Comparison of ENCODE assay signal across 8 mouse cellular contexts in genomic region chr11:101245855-101246701, GRCm38 (mm10). TPM values are rescaled to one million over a fixed set of nuclear protein-coding genes. Genes with fewer than 3 reads are reported as not detected.
A peak's percentile ranks its signal among the peaks of the same experiment; 100 is the strongest.
DNase-seq lines count a peak whose midpoint lies in the region; ATAC-seq and TF ChIP-seq lines count a peak whose summit lies in the region.

Ramp2 (plus strand) TSS chr11:101246028.

- H3K4me1 ChIP-seq in embryonic facial prominence, embryonic 14.5 days (ENCODE audit: control insufficient read depth, insufficient read depth, low read length): peaks cover 14% of the 10 kb centered on the region
- H3K4me1 ChIP-seq in heart, embryonic 14.5 days (ENCODE audit: control insufficient read depth in 2 of 2, insufficient read depth in 2 of 2, low read length in 2 of 2): peaks cover 0 to 14% of the 10 kb centered on the region in 2 experiments; a peak in 2 of 4 replicates
- H3K4me1 ChIP-seq in neural tube, embryonic 15.5 days: peaks cover 16% of the 10 kb centered on the region

- no peak within 1 kb of the TSS for H3K4me3 ChIP-seq in C2C12 (ENCODE audit: insufficient read depth, poor library complexity, severe bottlenecking)
- H3K4me3 ChIP-seq in embryonic facial prominence, embryonic 14.5 days (ENCODE audit: low read depth, low read length): peak within 1 kb of the TSS; percentile 68
- peak within 1 kb of the TSS; percentile 60 to 82 for H3K4me3 ChIP-seq in heart, embryonic 14.5 days (ENCODE audit: control insufficient read depth in 1 of 2, insufficient read depth in 1 of 2, low read depth in 1 of 2, low read length in 2 of 2)
- peak within 1 kb of the TSS; percentile 54 for H3K4me3 ChIP-seq in neural tube, embryonic 15.5 days (replicated peaks)

- peak; percentile 74 for ATAC-seq in embryonic facial prominence, embryonic 14.5 days (ENCODE audit: low read depth)
- peak; percentile 63 for ATAC-seq in heart, embryonic 14.5 days (ENCODE audit: insufficient number of reproducible peaks, insufficient read depth, low FRiP score, low read depth)
- ATAC-seq in neural tube, embryonic 15.5 days (ENCODE audit: low FRiP score): peak; percentile 66
- ATAC-seq in erythroid progenitor cell, adult 5-6 weeks (replicated peaks; ENCODE audit: low FRiP score, poor library complexity, severe bottlenecking): no peak

- under 1% methylated on average over 31 of the region's 63 CpGs for WGBS in embryonic facial prominence, embryonic 14.5 days
- WGBS in heart, embryonic 14.5 days: 1% methylated on average over 61 of the region's 63 CpGs
- under 1% methylated on average over 54 of the region's 63 CpGs for WGBS in neural tube, embryonic 15.5 days

- peak within 1 kb of the TSS; percentile 95 for H3K4me2 ChIP-seq in embryonic facial prominence, embryonic 14.5 days (ENCODE audit: low read depth, low read length)
- peak within 1 kb of the TSS; percentile 78 for H3K4me2 ChIP-seq in heart, embryonic 14.5 days (ENCODE audit: low read length)
- H3K4me2 ChIP-seq in neural tube, embryonic 15.5 days: peak within 1 kb of the TSS; percentile 92

- no peaks in the 10 kb centered on the region for H3K79me3 ChIP-seq in C2C12 (ENCODE audit: low read depth)

- H3K9ac ChIP-seq in embryonic facial prominence, embryonic 14.5 days (ENCODE audit: low read depth, low read length): peak within 1 kb of the TSS; percentile 76
- H3K9ac ChIP-seq in heart, embryonic 14.5 days (ENCODE audit: low read length): peak within 1 kb of the TSS; percentile 87
- peak within 1 kb of the TSS; percentile 66 for H3K9ac ChIP-seq in neural tube, embryonic 15.5 days (replicated peaks)

- no peaks in the 10 kb centered on the region for H3K79me2 ChIP-seq in C2C12 (ENCODE audit: control insufficient read depth, insufficient read depth)

- no peaks in the 10 kb centered on the region for H3K36me3 ChIP-seq in C2C12 (ENCODE audit: control insufficient read depth, insufficient read depth)
- H3K36me3 ChIP-seq in embryonic facial prominence, embryonic 14.5 days (ENCODE audit: control insufficient read depth, insufficient read depth, low read length): no peaks in the 10 kb centered on the region
- H3K36me3 ChIP-seq in heart, embryonic 14.5 days (ENCODE audit: control insufficient read depth, insufficient read depth, low read length): 0 out of 2 replicates have a peak, but pooled peaks cover 5% of the 10 kb centered on the region
- H3K36me3 ChIP-seq in neural tube, embryonic 15.5 days: no peaks in the 10 kb centered on the region

- DNase-seq in MN1 (ENCODE audit: low spot score): peak; percentile 59
- DNase-seq in embryonic facial prominence, embryonic 14.5 days (ENCODE audit: low spot score): peak; percentile 74
- peak; percentile 81 for DNase-seq in kidney, postnatal 14 days
- DNase-seq in lung, adult 18-20 months: peak; percentile 78 to 85

- no peaks in the 10 kb centered on the region for H3K9me3 ChIP-seq in embryonic facial prominence, embryonic 14.5 days (ENCODE audit: control insufficient read depth, low read length)
- no peaks in the 10 kb centered on the region for H3K9me3 ChIP-seq in heart, embryonic 14.5 days (ENCODE audit: control insufficient read depth, low read length)
- no peaks in the 10 kb centered on the region for H3K9me3 ChIP-seq in neural tube, embryonic 15.5 days (replicated peaks)

- peaks cover 26% of the 10 kb centered on the region for H3K27me3 ChIP-seq in C2C12 (ENCODE audit: control insufficient read depth, insufficient read depth, insufficient read length)
- no peaks in the 10 kb centered on the region for H3K27me3 ChIP-seq in embryonic facial prominence, embryonic 14.5 days (replicated peaks; ENCODE audit: control insufficient read depth, insufficient read depth, low read length)
- peaks cover 29% of the 10 kb centered on the region for H3K27me3 ChIP-seq in heart, embryonic 14.5 days (ENCODE audit: control insufficient read depth, insufficient read depth, low read length)
- peaks cover 38% of the 10 kb centered on the region for H3K27me3 ChIP-seq in neural tube, embryonic 15.5 days (replicated peaks)

- peak within 1 kb of the TSS; percentile 83 for H3K27ac ChIP-seq in embryonic facial prominence, embryonic 14.5 days (replicated peaks; ENCODE audit: low read depth, low read length)
- H3K27ac ChIP-seq in heart, embryonic 14.5 days (replicated peaks in 1 of 2; ENCODE audit: control insufficient read depth in 1 of 2, insufficient read depth in 1 of 2, low read depth in 2 of 2, low read length in 2 of 2): peak within 1 kb of the TSS; percentile 90 to 92
- H3K27ac ChIP-seq in neural tube, embryonic 15.5 days (replicated peaks): peak within 1 kb of the TSS; percentile 42

- H3ac ChIP-seq in C2C12 (ENCODE audit: control insufficient read depth, insufficient read length, low read depth): peak within 1 kb of the TSS; percentile 21

- TF ChIP-seq CTCF in C2C12 (IDR thresholded peaks at IDR 0.05; ENCODE audit: control insufficient read depth, insufficient read depth, insufficient read length): no peak

TF ChIP-seq in C2C12, 6 proteins besides CTCF, POLR2A, EP300 and RAD21:
- no peak for TF ChIP-seq MAX (IDR thresholded peaks at IDR 0.05)
- no peak for TF ChIP-seq MYOG (IDR thresholded peaks at IDR 0.05; ENCODE audit: control insufficient read depth, extremely low read depth, insufficient read length)
- no peak for TF ChIP-seq MYOD1 (IDR thresholded peaks at IDR 0.05; ENCODE audit: control insufficient read depth, insufficient read length, low read depth)
- no peak for TF ChIP-seq CEBPB (IDR thresholded peaks at IDR 0.05; ENCODE audit: low read depth)
- TF ChIP-seq USF1 (IDR thresholded peaks at IDR 0.05; ENCODE audit: low read depth): no peak
- no peak for TF ChIP-seq FOSL1 (IDR thresholded peaks at IDR 0.05; ENCODE audit: insufficient read depth, low read length, poor library complexity, severe bottlenecking)

RNA-seq across cellular contexts. Expression of gene Ramp2, which starts in this region (rescaled TPM):
- polyA plus RNA-seq in C2C12 (2012; fragmentation: generic; extraction: Trizol): 0.66 TPM
- 128 and 154 TPM in 2 replicates for polyA plus RNA-seq in embryonic facial prominence, embryonic 14.5 days (2014; fragmentation: Nextera tagmentation; extraction: Ambion mirVana)
- 272 and 281 TPM in 2 replicates for polyA plus RNA-seq in heart, embryonic 14.5 days (2014; fragmentation: Nextera tagmentation; extraction: Ambion mirVana)
- polyA plus RNA-seq in neural tube, embryonic 15.5 days (2015; fragmentation: Nextera tagmentation; extraction: Ambion mirVana): 105 and 107 TPM in 2 replicates
- total RNA-seq in erythroid progenitor cell, adult 5-6 weeks (2015; ENCODE audit: low replicate concordance): not detected in 2 replicates
- not detected in 2 replicates for total RNA-seq in erythroid progenitor cell, adult 5-6 weeks (2017; ENCODE audit: low replicate concordance)

Comparison
In these comparisons a context has a peak if more than half of its experiments do, and no peak if none do; other contexts are left out.
1. RNA of gene Ramp2 (polyA plus RNA-seq): 272 to 281 TPM in heart, embryonic 14.5 days, 128 to 154 TPM in embryonic facial prominence, embryonic 14.5 days and 105 to 107 TPM in neural tube, embryonic 15.5 days; 0.66 TPM in C2C12 (single experiment); every median in the first group is over 10 times any median in the second.
2. Peak in every context shown above with its lines, with median percentiles within 50 percentile points of each other: DNase-seq, H3K27ac ChIP-seq, H3K4me2 ChIP-seq and H3K9ac ChIP-seq.